Mouse (Mus musculus): ENCODE measurements around the gene Kctd11. TPM values are rescaled to one million over a fixed set of nuclear protein-coding genes. Genes with fewer than 3 reads are reported as not detected.

The Kctd11 gene
- total and polyA plus RNA-seq, 3 experiments = 1.8 to 3.9 (median 2.1) TPM

DNA sequence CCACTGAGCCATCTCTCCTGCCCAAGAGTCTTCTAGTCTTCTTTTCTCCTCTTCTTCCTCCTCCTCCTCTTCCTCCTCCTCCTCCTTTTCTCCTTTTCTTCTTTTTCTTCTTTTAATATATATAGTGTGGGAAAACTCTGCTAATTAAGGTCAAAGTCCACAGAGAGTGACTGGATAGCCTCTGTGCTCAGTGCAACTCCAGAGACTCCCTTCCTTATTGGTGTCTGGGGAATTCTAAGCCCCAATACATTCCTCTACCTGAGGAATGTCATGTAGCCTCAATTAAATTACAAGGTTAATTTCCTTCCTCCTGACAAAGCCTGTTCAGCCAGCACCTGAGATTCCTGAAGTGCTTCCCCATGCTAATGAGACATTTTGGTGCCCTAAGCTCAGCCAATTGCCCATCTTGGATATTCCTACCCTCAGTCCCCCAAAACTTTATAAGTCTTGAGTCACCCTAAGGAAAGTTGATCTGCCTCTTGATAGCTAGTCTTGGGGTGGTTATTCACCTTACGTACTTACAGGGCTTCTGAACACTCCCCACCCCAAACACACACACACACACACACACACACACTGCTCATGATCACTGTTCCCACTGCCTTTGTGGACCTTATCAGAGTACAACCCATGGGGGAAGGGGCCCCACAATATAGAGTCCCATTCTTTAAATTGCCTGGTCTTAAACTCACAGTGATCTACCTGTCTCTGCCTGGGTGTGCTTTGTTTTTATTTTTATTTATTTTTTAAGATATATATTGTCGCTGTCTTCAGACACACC lies 10.7 kb downstream of the Kctd11 start:
- peaks cover 4 to 32% of the 10 kb centered on the region in 2 experiments for H3K4me1 ChIP-seq (ENCODE audit: control insufficient read depth in 1 of 2, insufficient read depth in 2 of 2)
- no peak overlapping the region for H3K4me2 ChIP-seq (ENCODE audit: insufficient read depth, low read depth, poor library complexity, severe bottlenecking)
- dilution Hi-C loops (cut with MboI; ENCODE audit: extremely low pct_ligation_motif_present, extremely low pct_unique_long_range_greater_than_20kb, low sequenced_read_pairs) = no loop called here
- in situ Hi-C loops (cut with MboI; ENCODE audit: low pct_ligation_motif_present, low pct_unique_long_range_greater_than_20kb, low sequenced_read_pairs) = no loop called here
- H3K27me3 ChIP-seq (replicated peaks) = peaks cover 13% of the 10 kb centered on the region
- TF ChIP-seq JUND (conservative IDR thresholded peaks at IDR 0.05; ENCODE audit: low read depth, low read length) (no peak), JUN (IDR thresholded peaks at IDR 0.05; ENCODE audit: insufficient read depth, low read depth, low read length) (no peak), GABPA (IDR thresholded peaks at IDR 0.05; ENCODE audit: insufficient replicate concordance, low read depth, low read length) (no peak), ZKSCAN1 (IDR thresholded peaks at IDR 0.05; ENCODE audit: borderline replicate concordance, low read depth, low read length) (no peak), USF1 (IDR thresholded peaks at IDR 0.05; ENCODE audit: low read depth, low read length) (no peak), E2F4 (IDR thresholded peaks at IDR 0.05; ENCODE audit: insufficient replicate concordance, low read depth, low read length) (no peak), MAX (IDR thresholded peaks at IDR 0.05; ENCODE audit: low read length) (no peak), MYC (IDR thresholded peaks at IDR 0.05; ENCODE audit: low read depth, low read length) (no peak), SMC3 (IDR thresholded peaks at IDR 0.05; ENCODE audit: low read depth, low read length) (no peak), MXI1 (IDR thresholded peaks at IDR 0.05; ENCODE audit: low read depth, low read length) (no peak), ETS1 (conservative IDR thresholded peaks at IDR 0.05; ENCODE audit: low read depth, low read length) (no peak), CTCF (conservative IDR thresholded peaks at IDR 0.05 in 1 of 2, IDR thresholded peaks at IDR 0.05 in 1 of 2; ENCODE audit: low read depth in 2 of 2, low read length in 2 of 2) (no peak), TBP (conservative IDR thresholded peaks at IDR 0.05; ENCODE audit: low read depth, low read length) (no peak), POLR2A (IDR thresholded peaks at IDR 0.05; ENCODE audit: low read depth, low read length) (no peak), ZMIZ1 (IDR thresholded peaks at IDR 0.05; ENCODE audit: low read depth, low read length) (no peak), EP300 (IDR thresholded peaks at IDR 0.05; ENCODE audit: low read length) (no peak), HCFC1 (IDR thresholded peaks at IDR 0.05; ENCODE audit: low read depth, low read length) (no peak)
- H3K4me3 ChIP-seq (replicated peaks in 1 of 3; ENCODE audit: low read depth in 2 of 3, low read length in 2 of 3, poor library complexity in 1 of 3) = no peak overlapping the region
- H3K9ac ChIP-seq (ENCODE audit: insufficient read depth, low read depth) = no peak overlapping the region
- no peaks in the 10 kb centered on the region for H3K79me2 ChIP-seq (replicated peaks; ENCODE audit: control insufficient read depth, extremely low read depth, insufficient read depth, poor library complexity, severe bottlenecking)
- H3K27ac ChIP-seq (ENCODE audit: insufficient read depth, low read depth) = no peak overlapping the region
- H3K9me3 ChIP-seq (replicated peaks; ENCODE audit: low read length) = no peaks in the 10 kb centered on the region
- DNase-seq (ENCODE audit: extremely low read depth) = no peak
- no peaks in the 10 kb centered on the region for H3K36me3 ChIP-seq (replicated peaks in 1 of 2; ENCODE audit: control insufficient read depth in 1 of 2, insufficient read depth in 1 of 2, low read length in 1 of 2)

DNA sequence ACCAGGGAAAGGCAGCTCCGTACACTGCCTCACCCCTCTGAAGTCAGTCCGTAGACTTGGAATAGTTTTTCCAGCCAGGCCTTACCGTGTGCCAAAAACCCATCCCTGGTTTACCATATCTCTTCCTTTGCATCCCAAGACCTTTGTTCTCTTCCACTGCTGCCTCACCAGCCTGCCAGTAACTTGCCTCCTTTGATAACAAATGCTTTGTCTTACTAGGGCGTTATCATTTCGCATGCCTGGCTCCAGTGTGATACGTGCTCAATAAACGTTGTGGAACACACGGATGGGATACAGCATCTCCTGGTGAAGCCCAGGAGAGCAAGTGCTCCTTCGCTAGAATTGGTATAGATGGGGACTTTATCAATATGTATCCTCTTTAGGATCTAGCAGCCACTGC lies 13.9 kb downstream of the Kctd11 start:
- Histone ChIP-seq H3K4me2 (ENCODE audit: insufficient read depth, low read depth, poor library complexity, severe bottlenecking) (no peak overlapping the region), H3K27me3 (replicated peaks) (peaks cover 22% of the 10 kb centered on the region), H3K27ac (ENCODE audit: insufficient read depth, low read depth) (no peak overlapping the region), H3K4me3 (replicated peaks in 1 of 3; ENCODE audit: low read depth in 2 of 3, low read length in 2 of 3, poor library complexity in 1 of 3) (no peak overlapping the region), H3K36me3 (replicated peaks in 1 of 2; ENCODE audit: control insufficient read depth in 1 of 2, insufficient read depth in 1 of 2, low read length in 1 of 2) (no peaks in the 10 kb centered on the region), H3K4me1 (ENCODE audit: control insufficient read depth in 1 of 2, insufficient read depth in 2 of 2) (peaks cover 4 to 18% of the 10 kb centered on the region in 2 experiments), H3K9me3 (replicated peaks; ENCODE audit: low read length) (no peaks in the 10 kb centered on the region), H3K9ac (ENCODE audit: insufficient read depth, low read depth) (no peak overlapping the region), H3K79me2 (replicated peaks; ENCODE audit: control insufficient read depth, extremely low read depth, insufficient read depth, poor library complexity, severe bottlenecking) (no peaks in the 10 kb centered on the region)
- TF ChIP-seq MAX (IDR thresholded peaks at IDR 0.05; ENCODE audit: low read length) (no peak), JUND (conservative IDR thresholded peaks at IDR 0.05; ENCODE audit: low read depth, low read length) (no peak), USF2 (conservative IDR thresholded peaks at IDR 0.05; ENCODE audit: low read depth, low read length) (no peak), MXI1 (IDR thresholded peaks at IDR 0.05; ENCODE audit: low read depth, low read length) (no peak), RAD21 (IDR thresholded peaks at IDR 0.05; ENCODE audit: low read depth, low read length) (no peak), TBP (conservative IDR thresholded peaks at IDR 0.05; ENCODE audit: low read depth, low read length) (no peak), MAZ (IDR thresholded peaks at IDR 0.05; ENCODE audit: low read depth, low read length) (no peak), JUN (IDR thresholded peaks at IDR 0.05; ENCODE audit: insufficient read depth, low read depth, low read length) (no peak), GABPA (IDR thresholded peaks at IDR 0.05; ENCODE audit: insufficient replicate concordance, low read depth, low read length) (no peak), ZMIZ1 (IDR thresholded peaks at IDR 0.05; ENCODE audit: low read depth, low read length) (no peak), POLR2A (IDR thresholded peaks at IDR 0.05; ENCODE audit: low read depth, low read length) (no peak), CHD1 (IDR thresholded peaks at IDR 0.05; ENCODE audit: low read depth, low read length) (no peak), USF1 (IDR thresholded peaks at IDR 0.05; ENCODE audit: low read depth, low read length) (no peak), MAFK (IDR thresholded peaks at IDR 0.05; ENCODE audit: insufficient replicate concordance, low read length) (no peak), MYC (IDR thresholded peaks at IDR 0.05; ENCODE audit: low read depth, low read length) (no peak), CTCF (conservative IDR thresholded peaks at IDR 0.05 in 1 of 2, IDR thresholded peaks at IDR 0.05 in 1 of 2; ENCODE audit: low read depth in 2 of 2, low read length in 2 of 2) (no peak), PAX5 (IDR thresholded peaks at IDR 0.05; ENCODE audit: low read length) (no peak), KAT2A (IDR thresholded peaks at IDR 0.05; ENCODE audit: insufficient replicate concordance, low read length) (no peak), HCFC1 (IDR thresholded peaks at IDR 0.05; ENCODE audit: low read depth, low read length) (no peak), ETS1 (conservative IDR thresholded peaks at IDR 0.05; ENCODE audit: low read depth, low read length) (no peak)
- dilution Hi-C loops (cut with MboI; ENCODE audit: extremely low pct_ligation_motif_present, extremely low pct_unique_long_range_greater_than_20kb, low sequenced_read_pairs) = no loop called here
- no peak for DNase-seq (ENCODE audit: extremely low read depth)
- in situ Hi-C loops (cut with MboI; ENCODE audit: low pct_ligation_motif_present, low pct_unique_long_range_greater_than_20kb, low sequenced_read_pairs) = no loop called here
